ENCODE assay signal across 9 mouse cellular contexts in genomic region chr7:130380769-130381355, GRCm38 (mm10).
A peak's percentile ranks its signal among the peaks of the same experiment; 100 is the strongest.
DNase-seq lines count a peak whose midpoint lies in the region; ATAC-seq and TF ChIP-seq lines count a peak whose summit lies in the region.
"Had no signal": no experiment of that assay in that cellular context is flagged by ENCODE, and none has a peak within 500 bp of the region (broad histone marks: within the 10 kb centered on the region; RNA-seq: fewer than 3 reads in every experiment).

No protein-coding gene starts in this region.

- peaks cover 60% of the 10 kb centered on the region for H3K27me3 ChIP-seq in forebrain, embryonic 12.5 days
- H3K27me3 ChIP-seq in forebrain, embryonic 10.5 days (ENCODE audit: poor library complexity, severe bottlenecking) = peaks cover 59% of the 10 kb centered on the region
- no peaks in the 10 kb centered on the region for H3K27me3 ChIP-seq in liver, embryonic 14.5 days (ENCODE audit: control insufficient read depth, insufficient read depth, low read length)
- H3K27me3 ChIP-seq in liver, embryonic 11.5 days (replicated peaks; ENCODE audit: control insufficient read depth, insufficient read depth, low read length) = no peaks in the 10 kb centered on the region
- H3K27me3 ChIP-seq: megakaryocyte, embryonic 14.5 days had no signal

- H3K36me3 ChIP-seq in forebrain, embryonic 12.5 days (replicated peaks) = no peaks in the 10 kb centered on the region
- peaks cover 4% of the 10 kb centered on the region; the same call in 1 of the 2 replicates for H3K36me3 ChIP-seq in forebrain, embryonic 10.5 days (replicated peaks)
- no peaks in the 10 kb centered on the region for H3K36me3 ChIP-seq in liver, embryonic 14.5 days (replicated peaks; ENCODE audit: control insufficient read depth, insufficient read depth, low read depth)
- H3K36me3 ChIP-seq in liver, embryonic 11.5 days (ENCODE audit: control insufficient read depth, insufficient read depth, low read length) = no peaks in the 10 kb centered on the region

- H3K9ac ChIP-seq in forebrain, embryonic 12.5 days = no peak overlapping the region
- no peak overlapping the region for H3K9ac ChIP-seq in liver, embryonic 14.5 days (replicated peaks)
- H3K9ac ChIP-seq in liver, embryonic 11.5 days (ENCODE audit: low read depth, low read length) = no peak overlapping the region

- H3K4me3 ChIP-seq in forebrain, embryonic 12.5 days (replicated peaks) = no peak overlapping the region
- H3K4me3 ChIP-seq in forebrain, embryonic 10.5 days = no peak overlapping the region
- H3K4me3 ChIP-seq in liver, embryonic 14.5 days (ENCODE audit: insufficient read depth in 1 of 2, low read depth in 2 of 2, low read length in 2 of 2) = no peak overlapping the region
- H3K4me3 ChIP-seq in liver, embryonic 11.5 days (ENCODE audit: low read depth, low read length) = no peak overlapping the region
- H3K4me3 ChIP-seq: megakaryocyte, embryonic 14.5 days had no signal

- H3K4me1 ChIP-seq in forebrain, embryonic 12.5 days = peaks cover 24% of the 10 kb centered on the region
- peaks cover 22% of the 10 kb centered on the region for H3K4me1 ChIP-seq in forebrain, embryonic 10.5 days
- no peaks in the 10 kb centered on the region for H3K4me1 ChIP-seq in liver, embryonic 14.5 days (replicated peaks; ENCODE audit: control insufficient read depth in 2 of 2, insufficient read depth in 2 of 2, low read length in 1 of 2)
- no peaks in the 10 kb centered on the region for H3K4me1 ChIP-seq in liver, embryonic 11.5 days (replicated peaks; ENCODE audit: control insufficient read depth, insufficient read depth, low read length)
- H3K4me1 ChIP-seq: megakaryocyte, embryonic 14.5 days had no signal

- no peak overlapping the region for H3K4me2 ChIP-seq in forebrain, embryonic 12.5 days
- no peak overlapping the region for H3K4me2 ChIP-seq in liver, embryonic 14.5 days (ENCODE audit: low read depth)
- H3K4me2 ChIP-seq in liver, embryonic 11.5 days = no peak overlapping the region

- TF ChIP-seq EP300 in liver, embryonic 14.5 days (IDR thresholded peaks at IDR 0.05; ENCODE audit: low read depth) = no peak

- no peak for ATAC-seq in forebrain, embryonic 12.5 days (ENCODE audit: low FRiP score)
- no peak for ATAC-seq in liver, embryonic 14.5 days (ENCODE audit: insufficient read depth)
- no peak for ATAC-seq in liver, embryonic 11.5 days (replicated peaks; ENCODE audit: low FRiP score)
- ATAC-seq in erythroid progenitor cell, adult 5-6 weeks (replicated peaks; ENCODE audit: low FRiP score, poor library complexity, severe bottlenecking) = no peak

- no peak for DNase-seq in forebrain, embryonic 10.5 days (ENCODE audit: extremely low spot score, low spot score)
- DNase-seq in liver, embryonic 14.5 days (ENCODE audit: low read depth in 3 of 3, low spot score in 3 of 3) = no peak
- DNase-seq in liver, embryonic 11.5 days (ENCODE audit: low spot score) = no peak
- DNase-seq in cerebellum, postnatal 10 days = peak; percentile 86 to 90
- DNase-seq in layer of hippocampus, postnatal 14 days (ENCODE audit: low spot score in 2 of 2) = peak; percentile 21 to 37
- no peak for DNase-seq in frontal cortex, postnatal 25 days (ENCODE audit: low spot score in 2 of 2)

- 82% methylated on average over 8 of the region's 8 CpGs for WGBS in forebrain, embryonic 12.5 days
- 85% methylated on average over 8 of the region's 8 CpGs for WGBS in forebrain, embryonic 10.5 days
- 74% methylated on average over 8 of the region's 8 CpGs for WGBS in liver, embryonic 14.5 days (ENCODE audit: insufficient replicate concordance)
- 87% methylated on average over 8 of the region's 8 CpGs for WGBS in liver, embryonic 11.5 days

- H3K27ac ChIP-seq in forebrain, embryonic 12.5 days = peak overlapping the region; percentile 68
- no peak overlapping the region for H3K27ac ChIP-seq in forebrain, embryonic 10.5 days
- H3K27ac ChIP-seq in liver, embryonic 14.5 days = no peak overlapping the region
- no peak overlapping the region for H3K27ac ChIP-seq in liver, embryonic 11.5 days (ENCODE audit: low read depth, low read length)

- TF ChIP-seq CTCF in liver, embryonic 14.5 days (IDR thresholded peaks at IDR 0.05; ENCODE audit: low read depth) = peak; percentile 19; the same call in 1 of the 2 replicates

- no peaks in the 10 kb centered on the region for H3K9me3 ChIP-seq in forebrain, embryonic 12.5 days
- H3K9me3 ChIP-seq in forebrain, embryonic 10.5 days = 0 out of 2 replicates have a peak, but pooled peaks cover 5% of the 10 kb centered on the region
- no peaks in the 10 kb centered on the region for H3K9me3 ChIP-seq in liver, embryonic 14.5 days (ENCODE audit: control insufficient read depth, low read length)
- H3K9me3 ChIP-seq in liver, embryonic 11.5 days (ENCODE audit: control insufficient read depth, low read length) = no peaks in the 10 kb centered on the region

Comparison
In these comparisons a context has a peak if more than half of its experiments do, and no peak if none do; other contexts are left out.
1. DNase-seq: peak in cerebellum, postnatal 10 days (2 of 2) and layer of hippocampus, postnatal 14 days (2 of 2); none in forebrain, embryonic 10.5 days (single experiment), liver, embryonic 14.5 days (0 of 3), liver, embryonic 11.5 days (single experiment) and frontal cortex, postnatal 25 days (0 of 2).